Mouse (Mus musculus) erythroblast, embryonic 14.5 days (primary cell): Measurements from ENCODE around the gene Tmem107. TPM values are rescaled to one million over a fixed set of nuclear protein-coding genes. Genes with fewer than 3 reads are reported as not detected.

Source experiments
- H3K27me3 ChIP-seq: 2 replicates; pipeline ENCODE4 v1.6.1; 2012; ENCODE audit warnings: inconsistent platforms; ENCODE audit not compliant: control insufficient read depth
- H3K36me3 ChIP-seq: 2 replicates; pipeline ENCODE4 v1.6.1; 2012; ENCODE audit warnings: mild to moderate bottlenecking, inconsistent platforms; ENCODE audit not compliant: control insufficient read depth
- H3K4me1 ChIP-seq: 2 replicates; pipeline ENCODE4 v1.6.1; 2012; ENCODE audit warnings: inconsistent platforms; ENCODE audit not compliant: control insufficient read depth
- H3K4me3 ChIP-seq: replicated peaks from 2 replicates; pipeline ENCODE3; 2012; ENCODE audit warnings: moderate library complexity, mild to moderate bottlenecking, inconsistent platforms
- H3K9me3 ChIP-seq: 2 replicates; pipeline ENCODE4 v1.6.1; 2012; ENCODE audit warnings: low read length, inconsistent platforms, mixed read lengths; ENCODE audit not compliant: control insufficient read depth
- GATA1 ChIP-seq: IDR thresholded peaks from 2 replicates; pipeline ENCODE4 v1.6.1; 2012; ENCODE audit warnings: low read length, inconsistent platforms, mixed read lengths
- TAL1 ChIP-seq: IDR thresholded peaks from 3 replicates; pipeline ENCODE4 v1.6.1; 2012; ENCODE audit warnings: low read length, inconsistent platforms, mixed read lengths
- polyA plus RNA-seq: library from polyadenylated mRNA; stranded (reverse); fragments of >175 nt; gene quantifications from 2 replicates; pipeline ENCODE4 v1.2.3, GENCODE M21; 2012

Gene Tmem107
- polyA plus RNA-seq, 1 experiment = 10.0 TPM

DNA sequence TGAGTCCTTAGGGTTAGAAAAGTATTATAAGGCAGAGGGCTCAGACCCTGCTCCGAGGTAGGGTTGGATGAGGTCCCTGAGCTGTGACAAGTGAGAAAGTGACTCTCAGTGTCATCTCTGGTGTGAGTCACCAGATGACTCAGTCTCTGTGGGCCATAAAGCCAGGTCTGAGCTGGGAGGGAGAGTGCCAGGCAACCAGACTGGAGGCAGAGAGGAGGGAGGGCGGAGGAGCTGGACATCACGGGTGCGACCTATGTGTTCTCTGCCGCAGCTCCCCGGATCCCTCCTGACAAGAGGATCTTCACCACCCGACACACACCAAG, 31.8 kb downstream of the Tmem107 start:
- no peaks in the 10 kb centered on the region for H3K9me3 ChIP-seq
- peaks cover 67% of the 10 kb centered on the region for H3K36me3 ChIP-seq
- no peak overlapping the region for H3K4me3 ChIP-seq
- H3K4me1 ChIP-seq = peaks cover 35% of the 10 kb centered on the region
- H3K27me3 ChIP-seq = no peaks in the 10 kb centered on the region
- no peak for TF ChIP-seq GATA1
- no peak for TF ChIP-seq TAL1

DNA sequence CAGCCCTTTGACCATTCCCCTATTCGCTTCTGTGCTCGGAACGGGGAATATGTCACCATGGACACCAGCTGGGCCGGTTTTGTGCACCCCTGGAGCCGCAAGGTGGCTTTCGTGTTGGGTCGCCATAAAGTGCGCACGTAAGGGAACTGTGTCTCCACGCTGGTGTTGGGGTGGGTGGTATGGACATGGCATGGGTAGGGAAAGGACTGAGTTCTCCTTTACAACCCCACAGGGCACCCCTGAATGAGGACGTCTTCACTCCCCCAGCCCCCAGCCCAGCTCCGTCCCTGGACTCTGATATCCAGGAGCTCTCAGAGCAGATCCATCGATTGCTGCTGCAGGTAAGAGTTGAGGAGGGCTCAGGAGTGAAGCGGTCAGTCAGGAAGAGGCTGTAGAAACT, 32.5 kb downstream of the Tmem107 start:
- TF ChIP-seq TAL1 (no peak), GATA1 (no peak)
- Histone ChIP-seq H3K4me1 (peaks cover 29% of the 10 kb centered on the region), H3K36me3 (peaks cover 74% of the 10 kb centered on the region), H3K4me3 (no peak overlapping the region), H3K27me3 (no peaks in the 10 kb centered on the region), H3K9me3 (no peaks in the 10 kb centered on the region)

DNA sequence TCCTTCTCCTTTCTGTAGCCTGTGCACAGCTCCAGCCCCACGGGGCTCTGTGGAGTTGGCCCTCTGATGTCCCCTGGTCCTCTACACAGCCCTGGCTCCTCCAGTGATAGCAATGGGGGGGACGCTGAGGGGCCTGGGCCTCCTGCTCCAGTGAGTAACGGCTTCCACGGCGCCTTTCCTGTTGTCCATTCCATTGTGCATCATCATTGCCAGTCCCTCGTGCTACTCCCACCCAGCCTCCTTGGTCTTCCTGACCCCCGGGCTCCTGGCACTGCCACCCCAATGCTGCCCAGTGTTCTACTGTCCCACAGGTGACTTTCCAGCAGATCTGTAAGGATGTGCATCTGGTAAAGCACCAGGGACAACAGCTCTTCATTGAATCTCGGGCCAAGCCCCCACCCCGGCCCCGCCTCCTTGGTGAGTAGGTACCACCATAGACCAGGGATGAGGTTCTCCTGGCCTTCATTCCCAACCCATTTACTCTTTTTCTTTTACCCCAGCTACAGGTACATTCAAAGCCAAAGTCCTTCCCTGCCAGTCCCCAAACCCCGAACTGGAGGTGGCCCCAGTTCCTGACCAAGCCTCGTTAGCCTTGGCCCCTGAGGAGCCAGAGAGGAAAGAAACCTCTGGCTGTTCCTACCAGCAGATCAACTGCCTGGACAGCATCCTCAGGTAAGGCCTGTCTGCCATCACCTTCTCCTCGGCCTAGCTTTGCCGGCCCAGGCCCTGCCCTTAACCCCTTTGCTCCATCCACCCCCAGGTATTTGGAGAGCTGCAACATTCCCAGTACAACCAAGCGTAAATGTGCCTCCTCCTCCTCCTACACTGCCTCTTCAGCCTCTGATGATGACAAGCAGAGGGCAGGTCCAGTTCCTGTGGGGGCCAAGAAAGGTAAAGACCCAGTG, 33.2 kb downstream of the Tmem107 start:
- no peak for TF ChIP-seq GATA1
- no peak for TF ChIP-seq TAL1
- peaks cover 80% of the 10 kb centered on the region for H3K36me3 ChIP-seq
- no peaks in the 10 kb centered on the region for H3K27me3 ChIP-seq
- no peak overlapping the region for H3K4me3 ChIP-seq
- no peaks in the 10 kb centered on the region for H3K9me3 ChIP-seq
- H3K4me1 ChIP-seq = peaks cover 22% of the 10 kb centered on the region

DNA sequence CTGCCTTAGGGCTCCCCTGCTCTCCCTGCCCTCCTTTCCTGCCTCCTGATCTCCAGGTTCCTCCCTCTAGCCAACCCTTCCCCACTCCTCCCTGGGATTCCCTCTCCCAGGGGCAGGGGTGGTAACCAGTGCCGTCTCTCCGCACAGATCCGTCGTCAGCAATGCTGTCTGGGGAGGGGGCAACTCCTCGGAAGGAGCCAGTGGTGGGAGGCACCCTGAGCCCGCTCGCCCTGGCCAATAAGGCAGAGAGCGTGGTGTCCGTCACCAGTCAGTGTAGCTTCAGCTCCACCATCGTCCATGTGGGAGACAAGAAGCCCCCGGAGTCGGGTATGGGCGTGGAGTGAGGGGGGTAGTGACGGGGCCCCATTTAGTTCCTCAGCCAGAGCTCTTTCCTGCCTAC, 33.9 kb downstream of the Tmem107 start:
- peaks cover 22% of the 10 kb centered on the region for H3K4me1 ChIP-seq
- peaks cover 87% of the 10 kb centered on the region for H3K36me3 ChIP-seq
- TF ChIP-seq TAL1 = no peak
- no peak for TF ChIP-seq GATA1
- no peak overlapping the region for H3K4me3 ChIP-seq
- H3K9me3 ChIP-seq = no peaks in the 10 kb centered on the region
- H3K27me3 ChIP-seq = no peaks in the 10 kb centered on the region

DNA sequence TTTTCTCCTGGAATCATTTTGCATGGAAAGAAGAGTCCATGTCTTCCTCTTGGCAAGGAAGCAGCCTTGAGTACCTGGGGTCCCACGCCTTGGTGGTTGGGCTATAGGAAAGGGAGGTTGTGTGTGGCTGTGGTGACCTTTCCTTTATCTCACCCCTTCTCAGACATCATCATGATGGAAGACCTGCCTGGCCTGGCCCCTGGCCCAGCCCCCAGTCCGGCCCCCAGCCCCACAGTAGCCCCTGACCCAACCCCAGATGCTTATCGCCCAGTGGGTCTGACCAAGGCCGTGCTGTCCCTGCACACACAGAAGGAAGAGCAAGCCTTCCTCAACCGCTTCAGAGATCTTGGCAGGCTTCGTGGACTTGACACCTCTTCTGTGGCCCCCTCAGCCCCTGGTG, 34.6 kb downstream of the Tmem107 start:
- TF ChIP-seq GATA1 = no peak
- no peak for TF ChIP-seq TAL1
- Histone ChIP-seq H3K4me1 (peaks cover 21% of the 10 kb centered on the region), H3K4me3 (no peak overlapping the region), H3K9me3 (no peaks in the 10 kb centered on the region), H3K27me3 (no peaks in the 10 kb centered on the region), H3K36me3 (peaks cover 89% of the 10 kb centered on the region)

DNA sequence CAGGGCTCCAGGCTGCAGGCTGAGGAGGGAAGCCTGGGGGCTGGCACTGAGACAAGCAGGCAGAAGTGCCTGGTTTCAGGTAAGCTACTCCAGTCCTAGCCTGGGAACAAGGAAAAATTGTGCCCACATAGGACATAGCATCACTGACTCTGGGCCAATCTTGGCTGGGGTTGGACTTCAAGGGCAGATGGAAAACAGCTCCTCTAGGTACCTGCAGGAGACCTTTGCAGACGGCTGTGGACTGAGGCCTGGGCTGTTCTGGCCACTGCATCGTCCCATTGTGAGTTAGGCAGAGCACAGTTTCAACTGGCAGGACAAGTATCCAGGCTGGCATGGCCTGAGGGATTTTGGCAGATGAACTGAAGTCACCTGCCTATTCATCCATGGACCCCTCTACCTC, 35.2 kb downstream of the Tmem107 start:
- H3K27me3 ChIP-seq = no peaks in the 10 kb centered on the region
- no peak overlapping the region for H3K4me3 ChIP-seq
- H3K36me3 ChIP-seq = peaks cover 86% of the 10 kb centered on the region
- peaks cover 21% of the 10 kb centered on the region for H3K4me1 ChIP-seq
- H3K9me3 ChIP-seq = no peaks in the 10 kb centered on the region
- TF ChIP-seq TAL1 (no peak), GATA1 (no peak)

DNA sequence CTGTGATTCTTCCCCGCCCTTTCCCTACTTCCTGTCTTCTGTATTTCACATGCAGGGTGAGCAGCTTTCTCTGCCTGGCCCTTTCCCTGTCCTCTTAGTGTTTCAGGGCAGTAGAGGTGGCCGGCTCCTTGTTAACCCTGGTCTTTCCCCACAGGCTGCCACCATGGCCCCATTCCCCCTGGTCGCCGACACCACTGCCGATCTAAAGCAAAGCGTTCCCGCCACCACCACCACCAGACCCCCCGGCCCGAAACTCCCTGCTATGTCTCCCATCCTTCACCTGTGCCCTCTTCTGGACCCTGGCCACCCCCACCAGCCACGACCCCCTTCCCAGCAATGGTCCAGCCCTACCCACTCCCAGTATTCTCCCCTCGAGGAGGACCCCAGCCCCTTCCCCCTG, 35.7 kb downstream of the Tmem107 start:
- Histone ChIP-seq H3K36me3 (peaks cover 81% of the 10 kb centered on the region), H3K9me3 (no peaks in the 10 kb centered on the region), H3K4me1 (peaks cover 25% of the 10 kb centered on the region), H3K27me3 (peaks cover 1% of the 10 kb centered on the region), H3K4me3 (no peak overlapping the region)
- TF ChIP-seq GATA1 (no peak), TAL1 (no peak)

DNA sequence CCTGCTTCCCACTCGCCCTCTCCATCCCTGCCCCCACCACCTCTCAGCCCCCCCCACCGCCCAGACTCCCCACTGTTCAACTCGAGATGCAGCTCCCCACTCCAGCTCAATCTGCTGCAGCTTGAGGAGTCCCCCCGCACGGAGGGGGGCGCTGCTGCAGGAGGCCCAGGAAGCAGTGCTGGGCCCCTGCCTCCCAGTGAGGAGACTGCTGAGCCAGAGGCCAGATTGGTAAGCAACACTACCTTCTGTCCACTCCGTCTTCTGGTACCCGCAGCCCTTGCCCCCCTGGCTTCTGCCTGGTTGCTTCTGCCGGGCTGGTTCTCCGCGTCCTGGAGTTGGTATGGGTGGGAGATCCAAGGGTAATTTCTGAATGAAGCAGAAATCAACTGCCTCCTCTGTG, 36.2 kb downstream of the Tmem107 start:
- Histone ChIP-seq H3K4me1 (peaks cover 31% of the 10 kb centered on the region), H3K36me3 (peaks cover 75% of the 10 kb centered on the region), H3K9me3 (no peaks in the 10 kb centered on the region), H3K27me3 (peaks cover 7% of the 10 kb centered on the region), H3K4me3 (no peak overlapping the region)
- TF ChIP-seq GATA1 (no peak), TAL1 (no peak)

DNA sequence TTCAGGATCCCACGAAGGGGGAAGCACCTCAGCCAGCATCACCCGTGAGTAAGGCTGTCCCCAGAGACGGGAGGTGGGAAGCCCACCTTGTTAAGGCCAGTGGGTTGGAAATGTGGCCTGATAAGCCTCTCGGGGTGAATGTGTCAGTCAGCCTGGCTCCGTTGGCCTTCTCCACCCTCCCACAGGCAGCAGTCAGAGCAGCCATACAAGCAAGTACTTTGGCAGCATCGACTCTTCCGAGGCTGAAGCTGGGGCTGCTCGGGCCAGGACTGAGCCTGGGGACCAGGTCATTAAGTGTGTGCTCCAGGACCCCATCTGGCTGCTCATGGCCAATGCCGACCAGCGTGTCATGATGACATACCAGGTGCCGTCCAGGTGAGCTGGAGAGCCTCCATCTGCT, 37.1 kb downstream of the Tmem107 start:
- no peaks in the 10 kb centered on the region for H3K9me3 ChIP-seq
- peaks cover 35% of the 10 kb centered on the region for H3K4me1 ChIP-seq
- H3K27me3 ChIP-seq = peaks cover 15% of the 10 kb centered on the region
- no peak for TF ChIP-seq TAL1
- no peak overlapping the region for H3K4me3 ChIP-seq
- peaks cover 67% of the 10 kb centered on the region for H3K36me3 ChIP-seq

DNA sequence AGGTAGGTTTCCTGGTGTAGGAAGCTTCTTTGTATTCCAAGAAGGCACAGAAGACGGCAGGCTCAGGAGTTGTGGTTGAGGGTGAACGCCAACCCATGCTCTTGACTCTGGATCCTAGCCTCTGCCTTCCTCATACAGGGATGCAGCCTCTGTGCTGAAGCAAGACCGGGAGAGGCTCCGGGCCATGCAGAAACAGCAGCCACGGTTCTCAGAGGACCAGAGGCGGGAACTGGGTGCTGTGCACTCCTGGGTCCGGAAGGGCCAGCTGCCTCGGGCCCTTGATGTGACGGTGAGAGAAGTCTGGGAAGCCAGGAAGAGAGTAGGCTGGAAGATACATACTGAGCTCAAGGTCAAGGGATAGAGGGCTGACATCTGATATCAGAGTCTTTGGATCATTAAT, 37.6 kb downstream of the Tmem107 start:
- Histone ChIP-seq H3K36me3 (peaks cover 62% of the 10 kb centered on the region), H3K9me3 (no peaks in the 10 kb centered on the region), H3K27me3 (peaks cover 21% of the 10 kb centered on the region), H3K4me3 (no peak overlapping the region), H3K4me1 (peaks cover 35% of the 10 kb centered on the region)
- TF ChIP-seq TAL1 = no peak
- TF ChIP-seq GATA1 = no peak
